Mouse (Mus musculus) gastrocnemius, postnatal 36 days (tissue): ENCODE measurements around the gene Nrip3. TPM values are rescaled to one million over a fixed set of nuclear protein-coding genes. Genes with fewer than 3 reads are reported as not detected.

ENCODE experiments used
- DNase-seq, 2 experiments: peaks; one replicate each; pipeline ENCODE4 v3.0.0; 2022
- intact Hi-C: fragments of 180-260 bp; cut with DNase I; formaldehyde crosslinking; loops from one replicate; pipeline ENCODE4 v1.15.1; 2025
- long read RNA-seq, 2 experiments: library from polyadenylated mRNA; stranded (forward); transcript quantifications; one replicate each; pipeline ENCODE4 v2.0.0; 2021
- total RNA-seq, 2 experiments: library from RNA; stranded (reverse); gene quantifications; 2 replicates each; pipeline ENCODE4 v1.2.3; 2021

Gene Nrip3
- total RNA-seq, result not detected
- long read RNA-seq, experiment 1, result 0 reads
- long read RNA-seq, experiment 2, result 0 reads

- intact Hi-C loops, result no loop called here
These were observed at the start of gene Nrip3 for GRCm38 (mm10) chr7:109781470-109782203. TSS of gene Nrip3 (minus strand) at chr7:109782025.

GRCm38 (mm10) chr7:109831376-109831775 lies 49.6 kb upstream of the Nrip3 start:
- DNase-seq, result no peak
- intact Hi-C loops, result no loop called here

More at GRCm38 (mm10) chr7:109781470-109782203, at the start of gene Nrip3:
- peak; percentile 26 to 37 for DNase-seq

- DNase-seq, result no peak
- intact Hi-C loops, result no loop called here
These were observed 45.1 kb upstream of the Nrip3 start for GRCm38 (mm10) chr7:109826911-109827310.

- intact Hi-C loops, result no loop called here
- DNase-seq, result no peak
These were observed 43.5 kb upstream of the Nrip3 start for GRCm38 (mm10) chr7:109825293-109825692.

- intact Hi-C loops, result no loop called here
These were observed 36.8 kb upstream of the Nrip3 start for GRCm38 (mm10) chr7:109818600-109818999.

GRCm38 (mm10) chr7:109817954-109818353 lies 36.1 kb upstream of the Nrip3 start:
- intact Hi-C loops, result no loop called here
- no peak for DNase-seq

More at GRCm38 (mm10) chr7:109818600-109818999, 36.8 kb upstream of the Nrip3 start:
- no peak for DNase-seq

- intact Hi-C loops, result no loop called here
These were observed 31.7 kb upstream of the Nrip3 start for GRCm38 (mm10) chr7:109813330-109814140.

DNA sequence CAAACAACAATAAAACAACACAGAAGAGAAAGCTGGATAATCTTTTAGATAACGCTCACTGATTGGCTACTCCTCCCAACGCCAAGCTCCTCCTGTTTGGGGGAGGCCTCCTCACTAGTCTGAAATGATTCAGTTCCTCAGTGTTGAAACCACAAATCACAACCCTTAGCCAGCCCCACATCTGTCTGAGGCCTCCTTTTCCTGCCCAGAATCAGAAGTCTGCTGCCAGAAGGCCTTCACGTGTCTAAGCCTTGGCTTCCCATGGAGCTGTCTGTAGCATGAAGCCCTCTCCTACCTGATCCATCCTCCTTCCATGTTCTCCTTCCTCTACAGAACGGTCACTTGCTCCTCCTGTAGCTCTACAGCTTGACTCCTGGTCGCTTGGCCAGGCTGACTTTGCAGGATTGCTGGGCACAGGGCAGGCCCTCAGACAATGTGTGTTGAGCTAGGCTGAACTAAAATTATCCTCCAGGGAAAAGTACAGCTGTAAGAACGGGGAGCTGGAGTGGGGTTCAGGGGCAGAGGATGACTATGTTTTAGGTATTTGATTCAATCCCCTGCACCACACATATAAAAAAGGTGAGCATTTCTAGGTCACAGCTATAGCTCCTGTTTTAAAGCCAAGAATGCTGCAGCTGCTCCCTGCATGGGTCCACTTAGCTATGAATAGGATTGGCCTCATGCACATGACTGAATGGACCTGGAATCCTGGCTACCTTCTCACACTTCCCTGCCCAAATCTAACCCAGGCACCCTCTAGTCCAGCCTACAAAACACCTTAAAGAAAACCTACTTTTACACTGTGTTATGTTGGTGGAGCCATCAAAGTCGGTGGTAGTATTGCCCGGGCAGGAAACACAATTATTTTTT lies 26.0 kb upstream of the Nrip3 start:
- intact Hi-C loops, result no loop called here
- DNase-seq, result no peak

More at GRCm38 (mm10) chr7:109813330-109814140, 31.7 kb upstream of the Nrip3 start:
- no peak for DNase-seq

DNA sequence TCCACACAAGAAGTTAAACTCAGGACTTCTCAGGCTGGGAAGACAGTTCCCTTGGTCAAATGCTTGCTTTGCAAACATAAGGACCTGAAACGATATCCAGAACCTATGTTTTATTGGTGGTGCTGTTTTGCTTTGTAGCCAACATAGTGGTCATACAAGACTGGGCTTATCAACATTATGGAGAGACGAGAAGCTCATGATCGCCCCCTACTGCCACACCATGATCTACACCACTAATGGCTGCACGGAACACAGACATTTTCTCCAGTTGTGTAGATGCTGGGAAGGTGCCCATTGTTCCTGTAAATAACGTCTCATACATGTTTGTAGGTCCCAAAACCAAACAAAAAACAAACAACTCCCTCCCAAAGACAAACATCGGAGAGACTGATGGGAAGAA lies 23.0 kb upstream of the Nrip3 start:
- no peak for DNase-seq
- intact Hi-C loops, result no loop called here

DNA sequence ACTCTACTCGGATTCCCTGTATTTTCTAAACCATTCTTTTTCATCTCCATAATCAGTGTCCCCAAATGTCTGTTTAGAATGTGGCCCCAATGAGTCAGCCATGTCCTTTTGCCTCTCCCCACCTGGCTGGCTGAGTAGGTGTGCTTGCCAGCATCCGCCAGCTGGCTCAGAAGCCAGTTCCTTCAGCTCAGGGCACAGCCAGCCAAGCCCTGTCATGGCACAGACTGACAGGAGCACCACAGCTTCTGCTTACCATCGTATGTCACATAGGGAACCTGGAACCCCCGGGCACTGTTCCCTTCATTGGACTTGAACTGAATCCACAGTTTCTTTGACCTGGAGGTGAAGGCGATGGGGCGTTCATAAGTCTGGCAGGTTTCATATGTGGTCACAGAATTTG lies 22.5 kb upstream of the Nrip3 start:
- DNase-seq, result no peak
- intact Hi-C loops, result no loop called here

DNA sequence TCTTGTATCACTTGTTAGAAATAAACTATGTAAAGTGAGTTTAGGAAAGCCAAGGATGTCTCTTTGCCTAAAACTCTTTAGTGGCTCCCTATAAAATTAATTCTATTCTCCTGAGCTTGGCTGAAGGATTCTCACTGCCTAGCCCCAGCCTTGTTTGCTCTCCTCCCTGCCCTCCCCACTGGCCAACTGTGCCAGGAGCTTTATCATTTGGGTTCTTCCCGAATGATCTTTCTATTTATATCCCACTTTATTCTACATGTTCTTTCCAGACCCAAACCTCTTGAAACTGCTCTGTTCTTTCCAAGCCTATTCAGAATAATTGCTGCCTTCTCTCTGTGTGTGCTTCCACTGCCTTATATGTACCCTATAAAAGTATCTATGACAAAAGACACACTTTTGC lies 21.7 kb upstream of the Nrip3 start:
- no peak for DNase-seq
- intact Hi-C loops, result no loop called here

- DNase-seq, result no peak
- intact Hi-C loops, result no loop called here
These were observed 18.8 kb upstream of the Nrip3 start for GRCm38 (mm10) chr7:109800626-109801025.

- intact Hi-C loops, result no loop called here
These were observed 17.3 kb upstream of the Nrip3 start for GRCm38 (mm10) chr7:109799168-109799567.

DNA sequence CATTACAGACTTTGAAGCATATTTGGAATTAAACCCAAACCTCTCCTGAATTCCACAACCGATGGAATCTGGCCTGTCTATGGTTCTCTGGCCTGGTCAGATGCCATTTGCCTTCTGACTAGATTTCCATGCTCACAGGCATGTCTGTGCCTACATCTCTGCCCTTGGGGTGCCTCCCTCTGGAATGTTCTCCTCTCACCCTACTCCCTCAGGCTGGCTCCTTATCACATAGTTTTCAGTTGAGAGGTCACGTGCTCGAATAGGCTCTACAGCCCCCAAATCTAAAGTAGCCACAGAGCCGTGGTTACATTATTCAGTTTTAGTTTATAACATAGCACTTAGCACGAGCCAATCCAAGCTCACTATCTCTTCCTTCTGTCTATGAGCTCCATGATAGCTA lies 13.7 kb upstream of the Nrip3 start:
- intact Hi-C loops, result loop anchor here (2.0 kb wide), 1 partner anchor 97 kb away; no protein-coding TSS in a partner anchor
- no peak for DNase-seq

More at GRCm38 (mm10) chr7:109799168-109799567, 17.3 kb upstream of the Nrip3 start:
- DNase-seq, result no peak

DNA sequence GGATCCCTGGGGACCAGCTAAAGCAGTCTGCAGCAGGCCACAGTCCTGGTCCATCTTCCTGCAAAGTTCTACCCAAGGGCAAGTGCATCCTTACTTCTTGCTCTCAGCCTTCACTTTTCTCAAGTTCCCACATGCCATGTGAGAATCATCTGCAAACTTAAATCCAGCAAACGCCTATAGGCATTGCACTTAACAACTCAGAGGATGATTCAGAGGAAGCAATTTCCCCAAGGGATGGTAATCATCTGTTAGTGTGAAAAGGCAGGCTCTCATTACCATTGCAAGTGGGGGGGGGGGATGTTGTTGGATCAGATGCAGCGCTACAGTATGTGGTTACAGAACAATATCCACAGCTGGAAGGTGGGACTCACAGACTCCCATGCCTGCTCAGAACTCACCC lies 12.7 kb upstream of the Nrip3 start:
- DNase-seq, result no peak
- intact Hi-C loops, result loop anchor here (2.0 kb wide), 1 partner anchor 98 kb away; no protein-coding TSS in a partner anchor

- DNase-seq, result no peak
- intact Hi-C loops, result no loop called here
These were observed 10.9 kb upstream of the Nrip3 start for GRCm38 (mm10) chr7:109792759-109793158.

DNA sequence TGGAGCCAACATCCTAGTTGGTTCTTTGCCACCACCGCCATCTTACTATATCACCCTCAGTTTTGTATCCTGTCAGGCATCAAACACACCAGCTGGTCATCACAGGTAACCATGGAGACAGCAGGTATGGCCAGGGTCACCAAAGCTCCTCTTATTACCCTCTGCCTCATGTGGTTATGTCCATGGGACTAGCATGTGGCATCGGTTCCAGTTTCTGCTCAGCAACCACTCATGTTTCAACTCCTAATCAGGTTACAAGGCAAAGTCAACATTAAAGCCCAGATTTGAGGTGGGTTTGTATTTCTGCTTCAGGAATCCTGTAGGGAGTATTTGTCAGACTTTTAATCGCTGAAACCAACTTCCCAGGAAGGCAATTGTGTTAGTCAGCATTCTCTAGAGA lies 9.0 kb upstream of the Nrip3 start:
- intact Hi-C loops, result no loop called here

DNA sequence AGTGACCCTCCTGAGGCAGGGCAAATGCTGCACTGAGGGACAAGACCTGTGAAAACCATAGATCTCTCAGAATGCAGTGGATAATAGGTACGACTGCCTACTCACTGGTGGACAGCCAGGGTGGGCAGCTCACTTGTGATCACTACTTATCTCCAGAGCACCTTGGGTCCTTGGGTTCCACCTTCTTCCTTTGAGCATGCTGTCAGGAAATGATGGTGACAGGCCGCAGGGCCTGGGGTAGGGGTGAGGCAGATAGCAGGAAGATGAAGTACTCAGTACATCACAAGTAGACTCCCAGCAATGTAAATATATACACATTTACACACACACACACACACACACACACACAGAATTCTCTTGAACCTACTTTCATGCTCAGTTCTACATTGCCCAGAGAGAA lies 6.0 kb upstream of the Nrip3 start:
- no peak for DNase-seq
- intact Hi-C loops, result no loop called here

More for the DNA sequence above, 9.0 kb upstream of the Nrip3 start:
- no peak for DNase-seq

DNA sequence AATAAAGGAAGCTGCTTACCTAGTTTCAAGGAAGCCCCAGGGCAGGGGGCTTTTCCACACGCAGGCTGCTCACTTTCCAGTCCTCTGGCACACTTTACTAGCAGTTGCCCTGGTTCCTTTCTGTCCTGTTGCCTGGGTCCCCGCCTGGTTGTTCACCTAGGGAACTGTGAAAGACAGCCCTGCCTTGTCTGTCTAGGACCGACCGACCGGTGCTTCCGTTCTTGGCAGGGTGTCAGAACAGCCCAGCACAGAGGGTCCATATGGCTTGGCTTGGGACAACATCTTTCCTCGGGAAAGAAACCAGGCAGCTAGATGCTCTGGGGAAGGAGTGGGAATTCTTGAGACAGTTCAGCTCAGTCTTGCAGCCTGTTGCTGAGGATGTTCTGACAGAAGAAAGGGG lies 1.5 kb upstream of the Nrip3 start:
- intact Hi-C loops, result no loop called here
- no peak for DNase-seq

DNA sequence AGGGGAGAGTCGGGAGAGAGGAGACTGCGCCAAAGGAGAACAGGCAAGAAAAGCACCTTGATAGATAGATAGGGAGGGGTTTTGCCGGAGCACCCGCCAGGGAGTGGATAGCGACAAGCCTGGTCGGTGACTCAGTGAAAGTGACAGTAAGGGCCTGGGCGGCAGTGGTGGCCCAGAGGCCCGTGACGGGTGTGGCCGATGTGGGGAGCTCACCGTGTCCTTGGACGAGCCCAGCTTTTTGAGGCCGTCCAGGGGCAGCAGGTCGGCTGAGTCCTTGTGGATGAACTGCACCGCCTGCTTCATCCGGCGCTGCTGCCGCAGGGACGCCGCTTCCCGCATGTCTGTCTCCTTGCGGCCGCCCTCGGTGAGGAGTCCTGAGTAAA lies 747 bp downstream of the Nrip3 start:
- intact Hi-C loops, result no loop called here
- DNase-seq, result no peak

- intact Hi-C loops, result no loop called here
- no peak for DNase-seq
These were observed 9.6 kb downstream of the Nrip3 start for GRCm38 (mm10) chr7:109772251-109772650.
